Mouse (Mus musculus): Measurements from ENCODE around the gene Slc17a2.
A peak's percentile ranks its signal among the peaks of the same experiment; 100 is the strongest.

- no peak for TF ChIP-seq POLR2A (IDR thresholded peaks at IDR 0.05; ENCODE audit: low read depth, low read length)
- TF ChIP-seq CTCF (IDR thresholded peaks at IDR 0.05; ENCODE audit: extremely low read depth, insufficient read depth, insufficient read length, insufficient replicate concordance) = peak; percentile 27; the same call in 1 of the 2 replicates
These were observed 14.3 kb upstream of the Slc17a2 start for GRCm38 (mm10) chr13:23792520-23792919.
